30 mouse cellular contexts compared by ENCODE assay signal in genomic region chr9:112219372-112219771, GRCm38 (mm10). TPM values are rescaled to one million over a fixed set of nuclear protein-coding genes. Genes with fewer than 3 reads are reported as not detected.
DNase-seq lines count a peak whose midpoint lies in the region; ATAC-seq and TF ChIP-seq lines count a peak whose summit lies in the region.
"Had no signal": no experiment of that assay in that cellular context is flagged by ENCODE, and none has a peak within 500 bp of the region (broad histone marks: within the 10 kb centered on the region; RNA-seq: fewer than 3 reads in every experiment).

No protein-coding gene starts in this region.

- no peak overlapping the region for H3K27ac ChIP-seq in heart, embryonic 16.5 days (ENCODE audit: low read length)
- H3K27ac ChIP-seq in lung, postnatal 0 days (ENCODE audit: low read length), result no peak overlapping the region
- H3K27ac ChIP-seq: embryonic facial prominence, embryonic 15.5 days; gastrocnemius, adult 2 months; hindbrain, embryonic 12.5 days; kidney, embryonic 15.5 days; limb, embryonic 12.5 days; midbrain, embryonic 15.5 days; neural tube, embryonic 13.5 days had no signal

- H3K36me3 ChIP-seq in heart, embryonic 16.5 days (ENCODE audit: control insufficient read depth, insufficient read depth), result no peaks in the 10 kb centered on the region
- H3K36me3 ChIP-seq in lung, postnatal 0 days (ENCODE audit: insufficient read depth, low read length), result no peaks in the 10 kb centered on the region
- H3K36me3 ChIP-seq: embryonic facial prominence, embryonic 15.5 days; G1E; hindbrain, embryonic 12.5 days; kidney, embryonic 15.5 days; limb, embryonic 12.5 days had no signal

- no peaks in the 10 kb centered on the region for H3K9me3 ChIP-seq in heart, embryonic 16.5 days (replicated peaks; ENCODE audit: control insufficient read depth, low read length)
- no peaks in the 10 kb centered on the region for H3K9me3 ChIP-seq in lung, postnatal 0 days (ENCODE audit: low read length)
- H3K9me3 ChIP-seq: embryonic facial prominence, embryonic 15.5 days; hindbrain, embryonic 12.5 days; kidney, embryonic 15.5 days; limb, embryonic 12.5 days; megakaryocyte, embryonic 14.5 days; midbrain, embryonic 15.5 days; neural tube, embryonic 13.5 days had no signal

- H3K4me1 ChIP-seq in heart, embryonic 16.5 days (ENCODE audit: control insufficient read depth, insufficient read depth, low read length), result no peaks in the 10 kb centered on the region
- no peaks in the 10 kb centered on the region for H3K4me1 ChIP-seq in lung, postnatal 0 days (ENCODE audit: insufficient read depth, low read depth, low read length)
- H3K4me1 ChIP-seq: kidney, embryonic 15.5 days; midbrain, embryonic 15.5 days had no signal

- no peak overlapping the region for H3K4me3 ChIP-seq in heart, embryonic 16.5 days (ENCODE audit: low read length)
- H3K4me3 ChIP-seq in lung, postnatal 0 days (ENCODE audit: low read depth, low read length), result no peak overlapping the region
- H3K4me3 ChIP-seq: embryonic facial prominence, embryonic 15.5 days; gastrocnemius, adult 2 months; hindbrain, embryonic 12.5 days; kidney, embryonic 15.5 days; limb, embryonic 12.5 days; megakaryocyte, embryonic 14.5 days; midbrain, embryonic 15.5 days; myocyte; neural tube, embryonic 13.5 days had no signal

- H3K4me2 ChIP-seq in heart, embryonic 16.5 days (ENCODE audit: low read depth, low read length), result no peak overlapping the region
- H3K4me2 ChIP-seq in lung, postnatal 0 days (replicated peaks; ENCODE audit: low read depth, low read length), result no peak overlapping the region
- H3K4me2 ChIP-seq: embryonic facial prominence, embryonic 15.5 days; heart, embryonic 11.5 days; hindbrain, embryonic 12.5 days; kidney, embryonic 15.5 days; limb, embryonic 12.5 days; liver, embryonic 11.5 days; midbrain, embryonic 15.5 days; neural tube, embryonic 13.5 days had no signal

- no peak for TF ChIP-seq CTCF in lung, postnatal 0 days (IDR thresholded peaks at IDR 0.05)

- H3K9ac ChIP-seq in heart, embryonic 16.5 days (ENCODE audit: low read length), result no peak overlapping the region
- no peak overlapping the region for H3K9ac ChIP-seq in lung, postnatal 0 days (replicated peaks; ENCODE audit: low read depth)
- H3K9ac ChIP-seq: embryonic facial prominence, embryonic 15.5 days; hindbrain, embryonic 12.5 days; kidney, embryonic 15.5 days; limb, embryonic 12.5 days; midbrain, embryonic 15.5 days; neural tube, embryonic 13.5 days had no signal

- no peak for DNase-seq in heart, postnatal 10 days
- peak; percentile 66 to 80 for DNase-seq in thymus, adult 18-20 months
- DNase-seq in thymus, postnatal 36 days, result peak; percentile 72 to 84
- no peak for DNase-seq in lung, postnatal 0 days (ENCODE audit: low spot score)
- no peak for DNase-seq in heart, adult 11 months
- DNase-seq: adrenal gland, adult 2 months; cerebellum, adult 2 months; gastrocnemius, adult 2 months; heart, postnatal 14 days; kidney, postnatal 36 days; layer of hippocampus, adult 9-11 months; lung, adult 18-20 months; lung, postnatal 14 days; right cerebral cortex, postnatal 4 days had no signal

- 75% methylated on average over 8 of the region's 8 CpGs for WGBS in heart, embryonic 16.5 days
- WGBS in lung, postnatal 0 days, result 75% methylated on average over 8 of the region's 8 CpGs

- intact Hi-C loops in heart, postnatal 10 days (cut with DNase I), result no loop called here

- H3K27me3 ChIP-seq in heart, embryonic 16.5 days (ENCODE audit: control insufficient read depth, insufficient read depth, low read length), result no peaks in the 10 kb centered on the region
- no peaks in the 10 kb centered on the region for H3K27me3 ChIP-seq in lung, postnatal 0 days (replicated peaks; ENCODE audit: insufficient read depth, low read length)
- H3K27me3 ChIP-seq: CH12.LX; embryonic facial prominence, embryonic 15.5 days; hindbrain, embryonic 12.5 days; limb, embryonic 12.5 days; megakaryocyte, embryonic 14.5 days; midbrain, embryonic 15.5 days; neural tube, embryonic 13.5 days had no signal

- TF ChIP-seq EP300 in lung, postnatal 0 days (IDR thresholded peaks at IDR 0.05), result no peak

- ATAC-seq in heart, embryonic 16.5 days (replicated peaks; ENCODE audit: extremely low read depth, insufficient read depth, low FRiP score), result peak; percentile 56
- ATAC-seq in common myeloid progenitor, adult 5-6 weeks (replicated peaks; ENCODE audit: low read depth, poor library complexity, severe bottlenecking), result peak; percentile 64
- ATAC-seq in lung, postnatal 0 days, result no peak
- ATAC-seq: forebrain, embryonic 14.5 days; intestine, postnatal 0 days; midbrain, embryonic 15.5 days had no signal

RNA-seq across cellular contexts. Expression of gene Arpp21, which starts 16.4 kb away (rescaled TPM):
- polyA plus RNA-seq in heart, embryonic 16.5 days (2015; fragmentation: Nextera tagmentation; extraction: Ambion mirVana), result 10.7 and 32.2 TPM in 2 replicates
- 1 to 10 TPM; 1.8 to 2.8 TPM for total RNA-seq in heart, postnatal 10 days (2021)
- 3.5 and 3.7 TPM in 2 replicates for total RNA-seq in common myeloid progenitor, adult 5-6 weeks (2017)
- 0.07 TPM in 1 of 2 replicates, not detected in the other for polyA plus RNA-seq in lung, postnatal 0 days (2015; fragmentation: Nextera tagmentation; extraction: Ambion mirVana)
- total RNA-seq: CH12.LX had no signal
- polyA plus RNA-seq: G1E had no signal

Comparison
In these comparisons a context has a peak if more than half of its experiments do, and no peak if none do; other contexts are left out.
1. DNase-seq: peak in thymus, adult 18-20 months (2 of 2) and thymus, postnatal 36 days (2 of 2); none in heart, postnatal 10 days (0 of 2), lung, postnatal 0 days (single experiment) and heart, adult 11 months (single experiment).